Mouse (Mus musculus): ENCODE data around the gene Gm13697. TPM values are rescaled to one million over a fixed set of nuclear protein-coding genes. Genes with fewer than 3 reads are reported as not detected.

The Gm13697 gene
- not detected in 2 replicates for polyA plus RNA-seq (2021; fragmentation: Nextera tagmentation)
- long read RNA-seq, experiment 1: 0 reads
- long read RNA-seq, experiment 2: 0 reads

DNA sequence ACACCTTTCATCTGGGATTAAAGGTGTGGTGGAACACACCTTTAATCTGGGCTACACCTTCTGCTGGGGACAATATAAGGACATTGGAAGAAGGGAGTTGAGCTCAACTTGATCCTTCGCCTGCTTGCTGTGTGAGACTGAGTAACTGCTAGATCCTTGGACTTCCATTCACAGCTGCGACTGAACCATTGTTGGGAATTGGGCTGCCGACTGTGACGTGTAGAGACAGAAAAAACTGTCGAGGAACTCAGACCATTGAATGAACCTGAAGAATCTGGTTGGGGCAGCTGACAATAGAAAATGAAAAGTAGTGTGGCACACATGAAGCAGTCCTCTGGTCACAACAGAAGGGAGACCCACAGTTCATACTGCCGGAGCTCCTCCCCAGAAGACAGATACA lies at the start of gene Gm13697:
Gene Gm13697, plus strand, starts transcription at position 301 of the 400 bp plus-strand sequence.

GRCm38 (mm10) chr2:83940931-83941361 lies 43.6 kb upstream of the Gm13697 start, which contains the start of gene Zswim2:
Gene Zswim2, minus strand, starts transcription at chr2:83941228.

DNA sequence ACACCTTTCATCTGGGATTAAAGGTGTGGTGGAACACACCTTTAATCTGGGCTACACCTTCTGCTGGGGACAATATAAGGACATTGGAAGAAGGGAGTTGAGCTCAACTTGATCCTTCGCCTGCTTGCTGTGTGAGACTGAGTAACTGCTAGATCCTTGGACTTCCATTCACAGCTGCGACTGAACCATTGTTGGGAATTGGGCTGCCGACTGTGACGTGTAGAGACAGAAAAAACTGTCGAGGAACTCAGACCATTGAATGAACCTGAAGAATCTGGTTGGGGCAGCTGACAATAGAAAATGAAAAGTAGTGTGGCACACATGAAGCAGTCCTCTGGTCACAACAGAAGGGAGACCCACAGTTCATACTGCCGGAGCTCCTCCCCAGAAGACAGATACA lies 29.1 kb upstream of the Gm13697 start, which contains the start of gene Gm13698:
Gene Gm13698, plus strand, starts transcription at position 301 of the 400 bp plus-strand sequence.

DNA sequence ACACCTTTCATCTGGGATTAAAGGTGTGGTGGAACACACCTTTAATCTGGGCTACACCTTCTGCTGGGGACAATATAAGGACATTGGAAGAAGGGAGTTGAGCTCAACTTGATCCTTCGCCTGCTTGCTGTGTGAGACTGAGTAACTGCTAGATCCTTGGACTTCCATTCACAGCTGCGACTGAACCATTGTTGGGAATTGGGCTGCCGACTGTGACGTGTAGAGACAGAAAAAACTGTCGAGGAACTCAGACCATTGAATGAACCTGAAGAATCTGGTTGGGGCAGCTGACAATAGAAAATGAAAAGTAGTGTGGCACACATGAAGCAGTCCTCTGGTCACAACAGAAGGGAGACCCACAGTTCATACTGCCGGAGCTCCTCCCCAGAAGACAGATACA lies 23.3 kb upstream of the Gm13697 start, which contains the start of gene Gm13693:
Gene Gm13693, plus strand, starts transcription at position 301 of the 400 bp plus-strand sequence.

GRCm38 (mm10) chr2:83967013-83967412 lies 17.5 kb upstream of the Gm13697 start, which contains the start of gene Gm13695:
Gene Gm13695, plus strand, starts transcription at chr2:83967313.

DNA sequence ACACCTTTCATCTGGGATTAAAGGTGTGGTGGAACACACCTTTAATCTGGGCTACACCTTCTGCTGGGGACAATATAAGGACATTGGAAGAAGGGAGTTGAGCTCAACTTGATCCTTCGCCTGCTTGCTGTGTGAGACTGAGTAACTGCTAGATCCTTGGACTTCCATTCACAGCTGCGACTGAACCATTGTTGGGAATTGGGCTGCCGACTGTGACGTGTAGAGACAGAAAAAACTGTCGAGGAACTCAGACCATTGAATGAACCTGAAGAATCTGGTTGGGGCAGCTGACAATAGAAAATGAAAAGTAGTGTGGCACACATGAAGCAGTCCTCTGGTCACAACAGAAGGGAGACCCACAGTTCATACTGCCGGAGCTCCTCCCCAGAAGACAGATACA lies 11.7 kb upstream of the Gm13697 start, which contains the start of gene Gm13696:
Gene Gm13696, plus strand, starts transcription at position 301 of the 400 bp plus-strand sequence.

GRCm38 (mm10) chr2:83978633-83979032 lies 5.9 kb upstream of the Gm13697 start, which contains the start of gene Gm13694:
Gene Gm13694, plus strand, starts transcription at chr2:83978933.

DNA sequence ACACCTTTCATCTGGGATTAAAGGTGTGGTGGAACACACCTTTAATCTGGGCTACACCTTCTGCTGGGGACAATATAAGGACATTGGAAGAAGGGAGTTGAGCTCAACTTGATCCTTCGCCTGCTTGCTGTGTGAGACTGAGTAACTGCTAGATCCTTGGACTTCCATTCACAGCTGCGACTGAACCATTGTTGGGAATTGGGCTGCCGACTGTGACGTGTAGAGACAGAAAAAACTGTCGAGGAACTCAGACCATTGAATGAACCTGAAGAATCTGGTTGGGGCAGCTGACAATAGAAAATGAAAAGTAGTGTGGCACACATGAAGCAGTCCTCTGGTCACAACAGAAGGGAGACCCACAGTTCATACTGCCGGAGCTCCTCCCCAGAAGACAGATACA lies 5.7 kb downstream of the Gm13697 start, which contains the start of gene Gm13691:
Gene Gm13691, plus strand, starts transcription at position 301 of the 400 bp plus-strand sequence.

Other genes with a start within 250 kb of the Gm13697 start
- 80.4 and 87.7 TPM in 2 replicates for gene Fam171b, start 172.1 kb upstream of the Gm13697 start, polyA plus RNA-seq (2021; fragmentation: Nextera tagmentation)
- 0.06 TPM in 1 of 2 replicates, not detected in the other for gene Zswim2, start 43.5 kb upstream of the Gm13697 start, polyA plus RNA-seq (2021; fragmentation: Nextera tagmentation)
- not detected in 2 replicates for gene Gm13698, start 29.1 kb upstream of the Gm13697 start, polyA plus RNA-seq (2021; fragmentation: Nextera tagmentation)
- gene Gm13693, start 23.2 kb upstream of the Gm13697 start, polyA plus RNA-seq (2021; fragmentation: Nextera tagmentation): not detected in 2 replicates
- gene Gm13695, start 17.4 kb upstream of the Gm13697 start, polyA plus RNA-seq (2021; fragmentation: Nextera tagmentation): not detected in 2 replicates
- not detected in 2 replicates for gene Gm13696, start 11.6 kb upstream of the Gm13697 start, polyA plus RNA-seq (2021; fragmentation: Nextera tagmentation)
- not detected in 2 replicates for gene Gm13694, start 5.8 kb upstream of the Gm13697 start, polyA plus RNA-seq (2021; fragmentation: Nextera tagmentation)
- not detected in 2 replicates for gene Gm13691, start 5.8 kb downstream of the Gm13697 start, polyA plus RNA-seq (2021; fragmentation: Nextera tagmentation)

Data from layer of hippocampus, adult 6 months (tissue).